Mouse (Mus musculus) thymus, adult 2 months (tissue): ENCODE data around the gene 1110008P14Rik.

Experiments used
- CTCF ChIP-seq: fragments of 200-500 bp; IDR thresholded peaks from 2 replicates; pipeline ENCODE4 v1.5.1; 2012; ENCODE audit warnings: mild to moderate bottlenecking, control low read depth, low read length, moderate library complexity, borderline replicate concordance; ENCODE audit not compliant: control insufficient read depth, poor library complexity, insufficient read depth; ENCODE audit errors: extremely low read depth
- POLR2A ChIP-seq: fragments of 200-500 bp; IDR thresholded peaks from 2 replicates; pipeline ENCODE4 v1.6.1; 2012; ENCODE audit warnings: mild to moderate bottlenecking, low read length, control low read depth, moderate library complexity; ENCODE audit not compliant: control insufficient read depth, poor library complexity, insufficient read depth; ENCODE audit errors: extremely low read depth

DNA sequence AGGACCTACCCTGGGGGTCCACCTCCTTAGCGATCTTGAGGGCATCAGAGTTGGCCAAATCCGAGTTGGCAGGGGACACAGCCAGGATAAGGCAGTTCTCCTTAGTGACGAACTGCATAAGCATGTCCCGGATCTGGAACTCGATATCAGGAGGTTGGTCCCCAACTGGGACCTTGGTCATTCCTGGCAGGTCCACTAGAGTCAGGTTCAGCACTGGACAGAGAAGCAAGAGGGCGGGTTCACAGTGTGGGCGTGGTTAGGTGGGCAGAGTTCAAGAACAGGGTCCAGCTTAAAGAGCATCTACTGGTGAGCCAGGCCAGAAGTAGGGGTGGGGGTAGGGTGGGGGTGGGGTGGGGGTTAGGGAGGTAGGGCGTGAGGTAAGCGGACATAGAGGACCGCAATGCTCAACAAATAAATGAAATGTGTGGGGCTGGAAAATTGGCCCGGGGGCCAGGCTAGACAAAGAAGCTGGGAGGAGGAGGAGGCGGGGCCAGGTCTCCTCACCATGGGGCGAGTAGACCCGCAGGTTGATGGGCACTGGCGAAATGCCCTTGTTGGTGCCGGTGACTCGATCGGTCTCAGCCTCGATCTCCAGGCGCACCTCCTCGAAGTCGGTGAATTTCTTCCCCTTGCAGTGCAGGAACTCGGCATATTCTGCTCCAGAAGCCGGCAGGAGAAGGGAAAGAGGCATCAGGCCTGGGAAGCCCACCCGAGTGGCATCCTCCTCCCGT is 41.7 kb downstream of the 1110008P14Rik start:
- TF ChIP-seq CTCF (no peak), POLR2A (no peak)
